Mouse (Mus musculus) heart, postnatal 0 days (tissue): ENCODE measurements around the gene Mymk.

ENCODE experiments used
- CTCF ChIP-seq: IDR thresholded peaks from 2 replicates; pipeline ENCODE4 v1.5.1; 2016; ENCODE audit warnings: antibody characterized with exemption, control low read depth, low read depth
- EP300 ChIP-seq: IDR thresholded peaks from 2 replicates; pipeline ENCODE4 v1.6.1; 2016; ENCODE audit warnings: antibody characterized with exemption, low read depth

DNA sequence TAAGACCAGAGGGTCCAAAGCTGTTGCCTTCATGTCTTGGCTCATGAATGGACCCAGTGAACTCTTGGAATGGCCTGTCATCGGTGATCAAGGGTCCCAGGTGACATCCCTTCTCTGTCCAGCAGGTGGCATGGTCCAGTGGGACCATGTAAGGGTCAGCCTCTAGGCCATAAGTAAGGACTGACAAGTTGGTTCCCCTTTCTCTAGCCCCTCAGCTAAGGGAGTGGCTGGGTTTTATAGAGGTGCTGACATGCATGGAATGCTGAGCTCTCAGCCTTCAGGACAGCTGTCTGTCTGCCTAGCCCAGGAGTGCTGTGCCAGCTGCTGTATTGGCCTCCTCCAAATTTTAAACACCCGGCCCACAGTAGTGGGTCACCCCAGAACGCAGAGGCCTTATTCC, 3.5 kb upstream of the Mymk start:
- TF ChIP-seq CTCF (peak; percentile 82), EP300 (no peak)
